Mouse (Mus musculus) neural tube, embryonic 12.5 days (tissue): ENCODE data around the gene Trit1. TPM values are rescaled to one million over a fixed set of nuclear protein-coding genes. Genes with fewer than 3 reads are reported as not detected.

ENCODE experiments used
- ATAC-seq: fragments of 200-750 bp; cut with Nextera tagmentation; 2 replicates; pipeline ENCODE4 v1.8.0; 2017; ENCODE audit warnings: low read depth, mild to moderate bottlenecking, moderate TSS enrichment, moderate library complexity; ENCODE audit not compliant: low FRiP score
- H3K27ac ChIP-seq: fragments of 300-500 bp; sonication (generic); 2 replicates; pipeline ENCODE4 v1.5.1; 2016
- H3K27me3 ChIP-seq: fragments of 300-500 bp; sonication (generic); replicated peaks from 2 replicates; pipeline ENCODE4 v1.6.1; 2016; ENCODE audit warnings: mild to moderate bottlenecking
- H3K36me3 ChIP-seq: fragments of 300-500 bp; sonication (generic); 2 replicates; pipeline ENCODE4 v1.6.1; 2016; ENCODE audit warnings: mild to moderate bottlenecking
- H3K4me1 ChIP-seq: fragments of 300-500 bp; sonication (generic); 2 replicates; pipeline ENCODE4 v1.6.1; 2016
- H3K4me2 ChIP-seq: fragments of 300-500 bp; sonication (generic); replicated peaks from 2 replicates; pipeline ENCODE4 v1.6.1; 2016; ENCODE audit warnings: mild to moderate bottlenecking
- H3K4me3 ChIP-seq: fragments of 300-500 bp; sonication (generic); 2 replicates; pipeline ENCODE4 v1.5.1; 2016
- H3K9ac ChIP-seq: fragments of 300-500 bp; sonication (generic); 2 replicates; pipeline ENCODE4 v1.6.1; 2016; ENCODE audit warnings: mild to moderate bottlenecking
- H3K9me3 ChIP-seq: fragments of 300-500 bp; sonication (generic); 2 replicates; pipeline ENCODE4 v1.6.1; 2016; ENCODE audit warnings: mild to moderate bottlenecking
- WGBS: fragments of 180-500 bp; shearing (Covaris S2); methylation state at CpG from one replicate; pipeline ENCODE4 v1.1.7; 2016; 5-methylcytosine and 5-hydroxymethylcytosine counted together
- polyA plus RNA-seq: library from polyadenylated mRNA; unstranded; fragments of >200 nt; fragmentation: Nextera tagmentation; extraction: Ambion mirVana; gene quantifications from 2 replicates; pipeline ENCODE4 v1.2.1, GENCODE M21; 2016

The Trit1 gene
- polyA plus RNA-seq, 1 experiment from 2014 or later, result 26.6 TPM

- no peak for ATAC-seq
- no peak overlapping the region for H3K4me3 ChIP-seq
- no peaks in the 10 kb centered on the region for H3K9me3 ChIP-seq
- H3K4me1 ChIP-seq, result no peaks in the 10 kb centered on the region
- no peak overlapping the region for H3K27ac ChIP-seq
- H3K36me3 ChIP-seq, result no peaks in the 10 kb centered on the region
- H3K4me2 ChIP-seq, result no peak overlapping the region
- H3K27me3 ChIP-seq, result no peaks in the 10 kb centered on the region; the same call in 1 of the 2 replicates
- no peak overlapping the region for H3K9ac ChIP-seq
- 74% methylated on average over 9 of the region's 9 CpGs for WGBS
These were observed 77.5 kb downstream of the Trit1 start for GRCm38 (mm10) chr4:123093869-123094268.

Other genes with a start within 250 kb of the Trit1 start
- gene Ppt1, start 180.4 kb upstream of the Trit1 start, polyA plus RNA-seq, result 71.2 and 72.9 TPM in 2 replicates
- gene Cap1, start 130.5 kb upstream of the Trit1 start, polyA plus RNA-seq, result 34.7 and 59.7 TPM in 2 replicates
- gene Mfsd2a, start 55.4 kb upstream of the Trit1 start, polyA plus RNA-seq, result 21.4 and 22.0 TPM in 2 replicates
- gene Mycl, start 20.9 kb upstream of the Trit1 start, polyA plus RNA-seq, result 123 and 125 TPM in 2 replicates
- gene Bmp8b, start 88.6 kb downstream of the Trit1 start, polyA plus RNA-seq, result 0.22 and 0.29 TPM in 2 replicates
- 0.13 TPM in 1 of 2 replicates, not detected in the other for gene Oxct2b, start 99.7 kb downstream of the Trit1 start, polyA plus RNA-seq
- gene Ppie, start 123.4 kb downstream of the Trit1 start, polyA plus RNA-seq, result 80.1 and 80.9 TPM in 2 replicates
- 3.8 and 4.2 TPM in 2 replicates for gene Hpcal4, start 166.6 kb downstream of the Trit1 start, polyA plus RNA-seq
- gene Nt5c1a, start 184.9 kb downstream of the Trit1 start, polyA plus RNA-seq, result 0.15 TPM in 1 of 2 replicates, not detected in the other
- 20.1 and 24.6 TPM in 2 replicates for gene Heyl, start 217.0 kb downstream of the Trit1 start, polyA plus RNA-seq
- 27.5 and 28.1 TPM in 2 replicates for gene Pabpc4, start 245.8 kb downstream of the Trit1 start, polyA plus RNA-seq